Comparison of ENCODE assay signal across 17 mouse cellular contexts in genomic region chr4:133243538-133243937, GRCm38 (mm10). TPM values are rescaled to one million over a fixed set of nuclear protein-coding genes. Genes with fewer than 3 reads are reported as not detected.
DNase-seq lines count a peak whose midpoint lies in the region; ATAC-seq and TF ChIP-seq lines count a peak whose summit lies in the region.
"Had no signal": no experiment of that assay in that cellular context is flagged by ENCODE, and none has a peak within 500 bp of the region (broad histone marks: within the 10 kb centered on the region; RNA-seq: fewer than 3 reads in every experiment).

No protein-coding gene starts in this region.

- no peaks in the 10 kb centered on the region for H3K9me3 ChIP-seq in kidney, embryonic 14.5 days (ENCODE audit: control insufficient read depth, low read length)
- H3K9me3 ChIP-seq in megakaryocyte, embryonic 14.5 days, result no peaks in the 10 kb centered on the region
- H3K9me3 ChIP-seq in limb, embryonic 10.5 days (replicated peaks), result no peaks in the 10 kb centered on the region
- H3K9me3 ChIP-seq: forebrain, embryonic 13.5 days; limb, embryonic 15.5 days had no signal

- no peak overlapping the region for H3K4me3 ChIP-seq in kidney, embryonic 14.5 days (ENCODE audit: low read length)
- H3K4me3 ChIP-seq in megakaryocyte, embryonic 14.5 days (replicated peaks), result peak overlapping the region; percentile 82
- H3K4me3 ChIP-seq in limb, embryonic 10.5 days, result no peak overlapping the region
- no peak overlapping the region for H3K4me3 ChIP-seq in left cerebral cortex, adult 2 months
- H3K4me3 ChIP-seq: forebrain, embryonic 13.5 days; limb, embryonic 15.5 days had no signal

- 19% methylated on average over 12 of the region's 13 CpGs for WGBS in kidney, embryonic 14.5 days
- 46% methylated on average over 13 of the region's 13 CpGs for WGBS in limb, embryonic 10.5 days

- no peaks in the 10 kb centered on the region for H3K36me3 ChIP-seq in kidney, embryonic 14.5 days (ENCODE audit: control insufficient read depth, insufficient read depth, low read length)
- H3K36me3 ChIP-seq in megakaryocyte, embryonic 14.5 days (replicated peaks; ENCODE audit: low read length), result no peaks in the 10 kb centered on the region
- H3K36me3 ChIP-seq in limb, embryonic 10.5 days, result no peaks in the 10 kb centered on the region
- H3K36me3 ChIP-seq: limb, embryonic 15.5 days had no signal

- intact Hi-C loops in left cerebral cortex, adult 2 months (cut with DNase I), result no loop called here

- peaks cover 10% of the 10 kb centered on the region; the same call in 1 of the 2 replicates for H3K4me1 ChIP-seq in kidney, embryonic 14.5 days (ENCODE audit: control insufficient read depth, insufficient read depth, low read length)
- peaks cover 86% of the 10 kb centered on the region for H3K4me1 ChIP-seq in megakaryocyte, embryonic 14.5 days
- H3K4me1 ChIP-seq in limb, embryonic 10.5 days, result peaks cover 45% of the 10 kb centered on the region

- no peak for ATAC-seq in kidney, embryonic 14.5 days (ENCODE audit: low FRiP score, low TSS enrichment)
- no peak for ATAC-seq in megakaryocyte, adult 5-6 weeks (ENCODE audit: poor library complexity, severe bottlenecking)
- ATAC-seq: CD4-positive, CD25-positive, alpha-beta regulatory T cell, adult 4 months; forebrain, embryonic 13.5 days had no signal

- H3K9ac ChIP-seq in kidney, embryonic 14.5 days (ENCODE audit: low read depth, low read length), result no peak overlapping the region
- H3K9ac ChIP-seq: forebrain, embryonic 13.5 days; limb, embryonic 15.5 days had no signal

- no peak overlapping the region for H3K4me2 ChIP-seq in kidney, embryonic 14.5 days (replicated peaks; ENCODE audit: low read depth, low read length)
- H3K4me2 ChIP-seq: forebrain, embryonic 13.5 days; limb, embryonic 15.5 days had no signal

- H3K27ac ChIP-seq in kidney, embryonic 14.5 days (ENCODE audit: low read depth, low read length), result no peak overlapping the region
- H3K27ac ChIP-seq in limb, embryonic 10.5 days, result peak overlapping the region; percentile 11
- H3K27ac ChIP-seq in left cerebral cortex, adult 2 months, result no peak overlapping the region
- H3K27ac ChIP-seq: forebrain, embryonic 13.5 days; limb, embryonic 15.5 days had no signal

- peaks cover 26% of the 10 kb centered on the region for H3K27me3 ChIP-seq in kidney, embryonic 14.5 days (ENCODE audit: control insufficient read depth, insufficient read depth, low read length)
- peaks cover 70% of the 10 kb centered on the region for H3K27me3 ChIP-seq in megakaryocyte, embryonic 14.5 days (replicated peaks)
- H3K27me3 ChIP-seq in limb, embryonic 10.5 days (ENCODE audit: low read depth, poor library complexity, severe bottlenecking), result peaks cover 90% of the 10 kb centered on the region

- peak; percentile 21 for DNase-seq in kidney, adult 18-20 months
- DNase-seq in limb, embryonic 10.5 days (ENCODE audit: low spot score), result no peak
- DNase-seq in ovary, postnatal 36 days (ENCODE audit: low spot score), result no peak
- no peak for DNase-seq in left cerebral cortex, adult 2 months (ENCODE audit: extremely low spot score in 1 of 2, low spot score in 2 of 2)
- DNase-seq: adrenal gland, postnatal 25 days; cerebellum, adult 9-10 months; heart, postnatal 4 days; retina, postnatal 1 day had no signal

- TF ChIP-seq CTCF in left cerebral cortex, adult 2 months (IDR thresholded peaks at IDR 0.05), result no peak

RNA-seq across cellular contexts. Expression of gene Map3k6, which starts 2.9 kb away (rescaled TPM):
- 2.8 and 4.1 TPM in 2 replicates for polyA plus RNA-seq in kidney, embryonic 14.5 days (2014; fragmentation: Nextera tagmentation; extraction: Ambion mirVana)
- 4.1 and 11.6 TPM in 2 replicates for polyA plus RNA-seq in megakaryocyte, embryonic 14.5 days (2012; ENCODE audit: insufficient read depth, low replicate concordance)
- 10.2 and 11.7 TPM in 2 replicates for total RNA-seq in megakaryocyte, adult 5-6 weeks (2015)
- 9.1 and 13.4 TPM in 2 replicates for total RNA-seq in megakaryocyte, adult 5-6 weeks (2017)
- 0.84 and 1.7 TPM in 2 replicates for polyA plus RNA-seq in limb, embryonic 10.5 days (2016; fragmentation: Nextera tagmentation; extraction: Ambion mirVana)
- total RNA-seq in left cerebral cortex, adult 2 months (2021), result 10 to 100 TPM in 1 of 2 experiments, 1 to 10 TPM in 1; 5.3 to 10.6 TPM

RNA-seq across cellular contexts. Expression of gene Sytl1, which starts 19.4 kb away (rescaled TPM):
- 0.70 and 1.1 TPM in 2 replicates for polyA plus RNA-seq in kidney, embryonic 14.5 days (2014; fragmentation: Nextera tagmentation; extraction: Ambion mirVana)
- 6.0 TPM in 1 of 2 replicates, not detected in the other for polyA plus RNA-seq in megakaryocyte, embryonic 14.5 days (2012; ENCODE audit: insufficient read depth, low replicate concordance)
- 1.9 and 2.5 TPM in 2 replicates for total RNA-seq in megakaryocyte, adult 5-6 weeks (2015)
- 2.1 and 3.7 TPM in 2 replicates for total RNA-seq in megakaryocyte, adult 5-6 weeks (2017)
- 2.0 and 2.5 TPM in 2 replicates for polyA plus RNA-seq in limb, embryonic 10.5 days (2016; fragmentation: Nextera tagmentation; extraction: Ambion mirVana)
- 1 to 10 TPM; 3.0 TPM for total RNA-seq in left cerebral cortex, adult 2 months (2021)

RNA-seq across cellular contexts. Expression of gene Gpr3, which starts 31.2 kb away (rescaled TPM):
- polyA plus RNA-seq in kidney, embryonic 14.5 days (2014; fragmentation: Nextera tagmentation; extraction: Ambion mirVana), result 0.53 TPM in 1 of 2 replicates, not detected in the other
- not detected in 2 replicates for polyA plus RNA-seq in megakaryocyte, embryonic 14.5 days (2012; ENCODE audit: insufficient read depth, low replicate concordance)
- total RNA-seq in megakaryocyte, adult 5-6 weeks (2015), result 0.21 TPM in 1 of 2 replicates, not detected in the other
- total RNA-seq in megakaryocyte, adult 5-6 weeks (2017), result not detected in 2 replicates
- 0.51 and 0.72 TPM in 2 replicates for polyA plus RNA-seq in limb, embryonic 10.5 days (2016; fragmentation: Nextera tagmentation; extraction: Ambion mirVana)
- total RNA-seq in left cerebral cortex, adult 2 months (2021), result 10 to 100 TPM; 12.5 to 15.6 TPM
- total RNA-seq: adrenal gland, postnatal 25 days; megakaryocyte-erythroid progenitor cell, adult 5-6 weeks had no signal
- polyA plus RNA-seq: CD4-positive, CD25-positive, alpha-beta regulatory T cell, adult 4 months; limb, embryonic 15.5 days; small intestine, adult 2 months; thymus, postnatal 0 days had no signal

RNA-seq across cellular contexts. Expression of gene Cd164l2, which starts 31.6 kb away (rescaled TPM):
- polyA plus RNA-seq in kidney, embryonic 14.5 days (2014; fragmentation: Nextera tagmentation; extraction: Ambion mirVana), result 6.9 and 7.6 TPM in 2 replicates
- 1.7 and 2.5 TPM in 2 replicates for polyA plus RNA-seq in megakaryocyte, embryonic 14.5 days (2012; ENCODE audit: insufficient read depth, low replicate concordance)
- not detected in 2 replicates for total RNA-seq in megakaryocyte, adult 5-6 weeks (2015)
- not detected in 2 replicates for total RNA-seq in megakaryocyte, adult 5-6 weeks (2017)
- polyA plus RNA-seq in limb, embryonic 10.5 days (2016; fragmentation: Nextera tagmentation; extraction: Ambion mirVana), result 3.1 and 4.1 TPM in 2 replicates
- 1 to 10 TPM; 7.3 to 7.7 TPM for total RNA-seq in left cerebral cortex, adult 2 months (2021)
- total RNA-seq: heart, postnatal 4 days; megakaryocyte-erythroid progenitor cell, adult 5-6 weeks had no signal

RNA-seq across cellular contexts. Expression of gene Tmem222, which starts 34.1 kb away (rescaled TPM):
- polyA plus RNA-seq in kidney, embryonic 14.5 days (2014; fragmentation: Nextera tagmentation; extraction: Ambion mirVana), result 74.9 and 87.9 TPM in 2 replicates
- polyA plus RNA-seq in megakaryocyte, embryonic 14.5 days (2012; ENCODE audit: insufficient read depth, low replicate concordance), result 5.8 and 12.2 TPM in 2 replicates
- 34.2 and 38.5 TPM in 2 replicates for total RNA-seq in megakaryocyte, adult 5-6 weeks (2015)
- 13.3 and 15.0 TPM in 2 replicates for total RNA-seq in megakaryocyte, adult 5-6 weeks (2017)
- polyA plus RNA-seq in limb, embryonic 10.5 days (2016; fragmentation: Nextera tagmentation; extraction: Ambion mirVana), result 93.7 and 98.5 TPM in 2 replicates
- 10 to 100 TPM; 87.3 to 91.2 TPM for total RNA-seq in left cerebral cortex, adult 2 months (2021)
